Mouse (Mus musculus) small intestine, adult 2 months (tissue): ENCODE data around the gene Kazn.

Source experiments
- CTCF ChIP-seq: fragments of 200-500 bp; IDR thresholded peaks from 2 replicates; pipeline ENCODE4 v1.5.1; 2012; ENCODE audit warnings: low read depth, mild to moderate bottlenecking, control low read depth, inconsistent platforms, low read length, moderate library complexity, mixed read lengths; ENCODE audit not compliant: insufficient replicate concordance, insufficient read length; ENCODE audit errors: extremely low read depth
- POLR2A ChIP-seq: fragments of 200-500 bp; IDR thresholded peaks from 2 replicates; pipeline ENCODE4 v1.6.1; 2012; ENCODE audit warnings: low read depth, mild to moderate bottlenecking, control low read depth, inconsistent platforms, low read length, moderate library complexity

DNA sequence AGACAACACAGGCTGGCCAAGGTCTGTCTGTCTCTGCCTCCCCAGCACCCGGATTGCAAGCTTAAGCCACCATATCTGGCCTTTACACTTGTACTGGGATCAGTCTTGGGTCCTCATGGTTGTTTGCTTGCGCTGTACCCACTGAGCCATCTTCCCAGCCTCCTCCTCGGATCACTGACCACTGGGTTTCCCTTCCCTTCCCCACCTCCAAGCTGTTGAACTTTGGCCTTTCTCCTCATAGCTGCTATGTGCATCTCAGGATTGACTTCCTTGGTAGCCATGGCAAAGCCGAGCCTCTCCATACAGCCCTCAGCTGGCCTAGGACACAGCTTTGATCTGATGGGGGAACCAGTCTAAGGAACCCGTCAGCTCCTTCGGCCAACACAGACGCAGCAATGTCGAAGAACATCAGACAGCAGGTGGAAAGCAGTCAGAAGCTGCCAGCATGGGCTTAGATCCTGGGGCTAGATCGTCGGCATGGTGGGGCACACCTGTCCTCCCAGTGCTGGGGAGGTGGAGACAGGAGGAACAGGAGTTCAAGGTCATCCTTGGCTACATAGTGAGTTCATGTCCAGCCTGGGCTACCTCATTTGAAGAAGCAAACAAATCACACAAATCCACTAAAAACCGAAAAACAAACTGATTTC, 174.5 kb downstream of the Kazn start:
- no peak for TF ChIP-seq CTCF
- no peak for TF ChIP-seq POLR2A
